Mouse (Mus musculus) naive thymus-derived CD4-positive, alpha-beta T cell, adult 2 months (primary cell): ENCODE data around the gene Olfr728.

Experiments used
- DNase-seq: peaks from one replicate; pipeline ENCODE4 v3.0.0-alpha.2; 2011; ENCODE audit warnings: low read depth

Olfr728 gene

GRCm38 (mm10) chr14:50142580-50142979, at the start of gene Olfr728:
Gene Olfr728 (minus strand): TSS chr14:50142680.
- no peak for DNase-seq

- no peak for DNase-seq
Measured at GRCm38 (mm10) chr14:50188098-50188497, 45.6 kb upstream of the Olfr728 start, which contains the start of gene Olfr730. Gene Olfr730 (minus strand): TSS chr14:50188198.

DNA sequence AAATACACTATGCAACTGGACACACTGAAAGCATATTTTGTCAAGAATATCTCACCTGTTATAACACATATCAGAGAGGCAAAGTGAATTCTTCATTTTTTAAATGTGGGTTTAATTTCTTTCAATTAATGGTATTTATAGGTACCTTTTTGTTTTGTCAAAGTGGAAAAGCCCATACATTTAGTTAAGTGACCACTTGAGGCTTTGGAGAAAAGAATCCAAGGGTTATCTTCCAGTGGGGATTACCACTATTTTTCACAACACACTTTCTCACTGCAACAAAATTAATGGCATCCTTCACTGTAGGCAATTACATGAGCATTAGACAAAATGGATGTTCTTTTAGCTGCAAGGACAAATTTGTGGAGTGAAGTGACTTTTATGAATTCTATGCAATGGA, 10.3 kb upstream of the Olfr728 start, which contains the start of gene Olfr729:
Gene Olfr729, minus strand, starts transcription at position 101 of the 400 bp plus-strand sequence.
- no peak for DNase-seq

DNA sequence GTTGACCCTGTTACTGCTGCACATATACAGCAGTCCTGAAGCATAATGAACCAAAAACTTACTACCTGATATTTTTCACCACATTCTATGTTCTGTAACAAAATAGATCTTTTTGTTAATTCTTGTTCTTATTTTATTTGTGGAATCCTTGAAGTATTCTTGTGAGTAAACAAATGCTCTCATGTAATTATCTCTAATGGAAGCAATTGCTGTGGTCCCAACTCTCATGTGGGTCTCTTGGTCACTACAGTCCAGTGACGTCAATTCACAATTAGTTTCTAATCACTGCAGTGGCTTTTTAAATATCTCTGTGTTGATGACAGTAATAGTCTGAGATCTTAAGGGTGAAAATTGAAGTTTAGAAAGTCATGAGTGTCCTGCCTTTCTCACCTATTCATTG, 19.6 kb downstream of the Olfr728 start, which contains the start of gene Olfr727:
Gene Olfr727, plus strand, starts transcription at position 301 of the 400 bp plus-strand sequence.
- DNase-seq, result no peak

- DNase-seq, result no peak
Measured at GRCm38 (mm10) chr14:50090853-50091252, 51.6 kb downstream of the Olfr728 start, which contains the start of gene Olfr726. Gene Olfr726 (minus strand): TSS chr14:50090953.
